Mouse (Mus musculus): ENCODE results near the gene Psmb2.

DNA sequence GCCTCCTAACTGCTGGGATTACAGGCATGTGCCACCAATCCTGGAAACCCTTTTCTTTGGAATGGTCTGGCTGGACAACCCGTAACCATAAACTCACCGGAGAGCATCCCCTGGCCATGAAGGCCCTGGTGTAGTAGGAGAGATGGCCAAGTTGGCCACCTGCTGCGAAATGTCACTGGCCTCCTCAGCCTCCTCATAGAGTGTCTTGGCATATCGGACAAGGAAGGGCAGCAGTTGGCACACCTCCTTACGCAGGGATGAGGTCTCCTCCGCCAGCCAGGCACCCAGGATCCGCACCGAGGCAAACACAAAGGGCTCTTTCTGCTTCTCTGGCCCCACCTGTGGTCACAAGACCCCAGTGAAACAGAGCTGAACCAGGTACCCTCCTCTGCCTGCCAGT lies 71.0 kb downstream of the Psmb2 start:
- TF ChIP-seq CTCF (IDR thresholded peaks at IDR 0.05; ENCODE audit: low read depth), result no peak
- TF ChIP-seq EP300 (IDR thresholded peaks at IDR 0.05; ENCODE audit: low read depth), result no peak
